Comparison of ENCODE assay signal across 7 mouse cellular contexts in genomic region chr1:87035532-87036161, GRCm38 (mm10). TPM values are rescaled to one million over a fixed set of nuclear protein-coding genes. Genes with fewer than 3 reads are reported as not detected.
DNase-seq lines count a peak whose midpoint lies in the region; ATAC-seq lines count a peak whose summit lies in the region.

No protein-coding gene starts in this region.

- peak; percentile 78 for ATAC-seq in embryonic facial prominence, embryonic 13.5 days (ENCODE audit: insufficient number of reproducible peaks, insufficient read depth, low FRiP score, low TSS enrichment, low read depth)
- ATAC-seq in heart, embryonic 15.5 days (replicated peaks; ENCODE audit: insufficient number of reproducible peaks, insufficient read depth, low FRiP score, low read depth), result peak; percentile 60

- peak overlapping the region; percentile 5; the same call in 1 of the 2 replicates for H3K4me2 ChIP-seq in embryonic facial prominence, embryonic 13.5 days
- no peak overlapping the region for H3K4me2 ChIP-seq in heart, embryonic 15.5 days

- no peaks in the 10 kb centered on the region for H3K27me3 ChIP-seq in embryonic facial prominence, embryonic 13.5 days
- H3K27me3 ChIP-seq in heart, embryonic 15.5 days, result no peaks in the 10 kb centered on the region

- no peaks in the 10 kb centered on the region for H3K9me3 ChIP-seq in embryonic facial prominence, embryonic 13.5 days
- H3K9me3 ChIP-seq in heart, embryonic 15.5 days (replicated peaks), result no peaks in the 10 kb centered on the region

- peak overlapping the region; percentile 95 for H3K27ac ChIP-seq in embryonic facial prominence, embryonic 13.5 days
- peak overlapping the region; percentile 65 for H3K27ac ChIP-seq in heart, embryonic 15.5 days
- peak overlapping the region; percentile 92 for H3K27ac ChIP-seq in macrophage

- no peaks in the 10 kb centered on the region for H3K36me3 ChIP-seq in embryonic facial prominence, embryonic 13.5 days
- H3K36me3 ChIP-seq in heart, embryonic 15.5 days, result no peaks in the 10 kb centered on the region
- no peaks in the 10 kb centered on the region for H3K36me3 ChIP-seq in macrophage (ENCODE audit: inconsistent target)

- peak overlapping the region; percentile 54 for H3K9ac ChIP-seq in embryonic facial prominence, embryonic 13.5 days
- H3K9ac ChIP-seq in heart, embryonic 15.5 days, result no peak overlapping the region

- peak; percentile 70 for DNase-seq in adrenal gland, postnatal 14 days
- DNase-seq in kidney, postnatal 10 days, result peak; percentile 55
- DNase-seq in testis, postnatal 14 days (ENCODE audit: low spot score), result peak; percentile 34
- DNase-seq in thymus, postnatal 25 days, result no peak

- WGBS in embryonic facial prominence, embryonic 13.5 days, result 1% methylated on average over 4 of the region's 4 CpGs
- WGBS in heart, embryonic 15.5 days, result 24% methylated on average over 4 of the region's 4 CpGs
- WGBS in macrophage (ENCODE audit: missing documents), result 33% methylated on average over 1 of the region's 4 CpGs

- H3K4me1 ChIP-seq in embryonic facial prominence, embryonic 13.5 days, result peaks cover 39% of the 10 kb centered on the region
- H3K4me1 ChIP-seq in heart, embryonic 15.5 days (replicated peaks), result peaks cover 27% of the 10 kb centered on the region

- H3K4me3 ChIP-seq in embryonic facial prominence, embryonic 13.5 days, result no peak overlapping the region
- no peak overlapping the region for H3K4me3 ChIP-seq in heart, embryonic 15.5 days
- no peak overlapping the region for H3K4me3 ChIP-seq in macrophage (ENCODE audit: inconsistent target)

- no peaks in the 10 kb centered on the region for H3K79me2 ChIP-seq in macrophage (ENCODE audit: inconsistent target)

RNA-seq across cellular contexts. Expression of gene Alppl2, which starts 54.1 kb away (rescaled TPM):
- not detected in 2 replicates for total RNA-seq in adrenal gland, postnatal 14 days (2021)
- polyA plus RNA-seq in embryonic facial prominence, embryonic 13.5 days (2015; fragmentation: Nextera tagmentation; extraction: Ambion mirVana), result not detected in 2 replicates
- not detected in 2 replicates for polyA plus RNA-seq in heart, embryonic 15.5 days (2015; fragmentation: Nextera tagmentation; extraction: Ambion mirVana)
- total RNA-seq in macrophage (2018; cell fraction: chromatin; rRNA removed), result not detected
- total RNA-seq in macrophage (2018; cell fraction: cytosol; rRNA removed), result not detected
- total RNA-seq in macrophage (2018; cell fraction: nucleus; rRNA removed), result not detected
- polyA plus RNA-seq in macrophage (2018), result not detected in 3 replicates
